Mouse (Mus musculus) adipocyte (in vitro differentiated cells): ENCODE results near the gene Lat2.

ENCODE experiments used
- DNase-seq: peaks from one replicate; pipeline ENCODE4 v3.0.0-alpha.2; 2016; ENCODE audit warnings: low spot score

Gene Lat2

DNA sequence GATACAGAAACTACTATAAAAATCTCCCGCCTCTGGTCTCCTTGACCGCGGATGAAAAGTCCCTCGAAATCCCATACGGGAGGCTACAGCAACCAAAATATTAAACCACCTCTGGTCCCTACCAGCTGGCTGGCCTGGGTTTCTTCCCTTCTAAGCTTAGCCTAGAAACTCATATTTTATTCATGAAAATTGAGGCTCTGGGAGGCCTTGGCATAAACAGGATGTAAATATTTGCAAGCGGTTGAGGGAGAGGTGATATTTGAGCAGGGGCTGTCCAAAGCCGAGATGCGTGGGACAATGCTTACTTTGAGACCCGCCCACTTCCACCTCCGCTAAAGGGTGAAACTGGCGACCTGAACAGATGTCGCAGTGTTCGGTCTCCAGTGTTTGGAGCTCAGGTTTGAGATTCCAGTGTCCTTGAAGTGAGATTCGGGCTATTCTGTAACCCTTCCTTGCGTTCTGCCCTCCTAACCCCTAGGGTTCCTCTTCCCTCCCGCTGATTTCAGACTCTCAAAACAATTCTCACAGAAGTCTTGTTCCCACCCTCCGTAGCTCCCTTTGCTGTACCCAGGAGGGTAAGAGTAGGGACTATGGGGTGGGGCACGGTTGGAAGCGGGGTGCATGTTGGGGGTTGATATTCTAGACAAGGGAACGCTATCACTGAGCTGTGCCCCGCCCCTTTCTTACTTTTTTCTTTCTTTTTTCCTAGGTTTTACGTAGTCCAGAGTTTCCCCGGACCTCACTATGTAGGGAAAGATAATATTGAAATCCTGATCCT, 42.9 kb downstream of the Lat2 start:
- DNase-seq, result peak; percentile 35

DNA sequence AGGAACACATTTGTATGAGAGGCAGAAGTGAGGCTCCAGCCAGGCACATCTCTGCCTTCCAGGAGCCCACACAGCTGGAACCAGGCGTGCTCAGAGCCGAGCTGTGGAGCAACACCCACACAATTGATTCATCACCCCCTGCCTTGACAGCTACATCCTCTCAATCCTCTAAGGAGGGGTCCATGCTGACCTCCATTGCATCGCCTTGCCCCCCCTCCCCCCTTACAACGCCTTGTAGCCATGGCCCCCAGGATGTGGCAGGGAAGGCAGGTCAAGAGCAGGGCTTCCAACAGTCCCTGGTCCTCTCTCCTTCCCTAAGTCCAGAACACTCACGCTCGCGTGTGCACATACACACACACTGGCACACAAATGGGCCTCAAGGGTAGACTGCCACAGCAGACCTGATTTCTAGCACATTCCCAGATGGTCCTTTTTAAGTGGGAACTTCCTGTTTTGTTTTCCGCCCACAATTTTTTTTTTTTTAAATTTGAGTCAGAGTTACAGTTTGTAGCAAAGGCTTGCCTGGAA, 45.8 kb downstream of the Lat2 start:
- no peak for DNase-seq

DNA sequence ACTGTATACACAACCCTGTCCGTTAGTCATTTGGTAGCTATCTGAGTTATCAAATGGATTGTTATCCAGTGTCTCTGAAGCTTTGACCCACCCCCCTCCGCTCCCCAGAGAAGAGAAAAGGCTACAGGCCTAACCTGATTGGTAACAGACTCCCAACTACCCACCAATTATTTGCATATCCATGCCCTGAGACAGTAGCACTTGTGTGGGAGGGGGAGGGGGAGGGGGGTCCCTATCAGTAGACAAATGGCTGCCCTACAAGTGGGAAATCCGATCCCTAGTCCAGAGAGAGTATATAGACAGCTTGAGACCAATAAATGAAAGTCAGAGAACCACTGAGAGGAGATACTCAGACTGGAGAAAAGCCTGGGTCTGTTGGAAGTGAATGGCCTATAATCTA, 46.8 kb downstream of the Lat2 start:
- no peak for DNase-seq

GRCm38 (mm10) chr5:134567445-134567844, 47.4 kb downstream of the Lat2 start:
- DNase-seq, result no peak

DNA sequence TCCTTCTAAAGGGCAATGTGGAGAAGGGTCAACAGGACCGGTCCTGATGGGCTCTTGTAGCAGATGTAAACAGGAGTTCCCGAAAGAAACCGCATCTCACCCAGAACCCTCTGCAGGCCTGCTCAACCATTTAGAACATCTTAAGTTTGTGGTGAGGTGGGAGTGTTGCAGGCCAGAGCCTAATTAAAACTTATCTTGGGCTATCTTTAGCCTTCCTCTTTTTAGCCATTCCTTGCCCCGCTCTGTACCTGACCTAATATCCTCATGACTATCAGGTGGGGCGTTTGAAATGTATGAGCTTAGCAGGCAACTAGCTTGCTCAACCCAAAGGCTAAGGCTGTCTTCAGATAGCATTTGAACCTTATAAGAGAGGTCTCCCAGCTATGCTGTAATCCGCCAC, 49.1 kb downstream of the Lat2 start:
- no peak for DNase-seq

GRCm38 (mm10) chr5:134564272-134564671, 50.6 kb downstream of the Lat2 start:
- no peak for DNase-seq

- DNase-seq, result no peak
These were observed 54.2 kb downstream of the Lat2 start for GRCm38 (mm10) chr5:134560450-134561171.

- no peak for DNase-seq
These were observed 54.8 kb downstream of the Lat2 start, which contains the start of gene Syna for GRCm38 (mm10) chr5:134560071-134560449. Gene Syna, minus strand, starts transcription at chr5:134560171.

DNA sequence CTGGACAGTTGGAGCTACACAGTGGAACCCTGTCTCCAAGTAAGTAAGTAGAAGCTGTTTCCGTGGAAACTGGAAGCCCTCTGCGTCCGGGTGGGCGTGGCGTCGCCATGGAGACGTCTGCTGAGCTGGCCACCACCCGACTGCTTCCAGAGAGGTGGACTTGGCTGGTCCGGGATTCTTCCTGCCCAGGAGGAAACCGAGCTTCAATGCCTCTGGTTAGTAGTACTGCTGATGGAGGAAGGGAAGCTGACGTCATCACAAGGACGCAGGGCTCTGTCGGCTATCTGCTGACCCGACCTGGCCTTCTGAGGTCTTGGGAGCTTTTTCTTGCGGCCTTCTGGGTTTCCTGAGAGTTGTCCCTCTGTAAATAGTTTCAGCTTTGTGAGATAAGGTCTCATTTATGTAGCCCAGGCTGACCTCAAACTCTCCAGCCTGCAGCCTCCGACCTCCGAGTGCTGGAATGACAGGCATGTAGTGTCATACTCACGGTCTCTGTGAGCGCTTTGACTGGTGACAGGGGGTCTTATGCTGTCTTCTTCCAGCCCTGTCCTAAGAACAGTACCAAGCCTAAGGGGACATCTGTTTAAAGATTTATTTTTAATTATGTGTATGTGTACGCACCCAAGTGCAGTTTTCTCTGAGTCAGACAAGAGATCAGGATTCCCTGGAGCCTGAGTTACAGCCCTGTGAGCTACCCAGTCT, 59.2 kb downstream of the Lat2 start:
- DNase-seq, result no peak

- DNase-seq, result peak; percentile 47
These were observed 60.8 kb downstream of the Lat2 start for GRCm38 (mm10) chr5:134553951-134554546.

- peak; percentile 98 for DNase-seq
These were observed 62.5 kb downstream of the Lat2 start, which contains the start of gene Clip2 for GRCm38 (mm10) chr5:134552110-134552972. Gene Clip2, minus strand, starts transcription at chr5:134552434.

DNA sequence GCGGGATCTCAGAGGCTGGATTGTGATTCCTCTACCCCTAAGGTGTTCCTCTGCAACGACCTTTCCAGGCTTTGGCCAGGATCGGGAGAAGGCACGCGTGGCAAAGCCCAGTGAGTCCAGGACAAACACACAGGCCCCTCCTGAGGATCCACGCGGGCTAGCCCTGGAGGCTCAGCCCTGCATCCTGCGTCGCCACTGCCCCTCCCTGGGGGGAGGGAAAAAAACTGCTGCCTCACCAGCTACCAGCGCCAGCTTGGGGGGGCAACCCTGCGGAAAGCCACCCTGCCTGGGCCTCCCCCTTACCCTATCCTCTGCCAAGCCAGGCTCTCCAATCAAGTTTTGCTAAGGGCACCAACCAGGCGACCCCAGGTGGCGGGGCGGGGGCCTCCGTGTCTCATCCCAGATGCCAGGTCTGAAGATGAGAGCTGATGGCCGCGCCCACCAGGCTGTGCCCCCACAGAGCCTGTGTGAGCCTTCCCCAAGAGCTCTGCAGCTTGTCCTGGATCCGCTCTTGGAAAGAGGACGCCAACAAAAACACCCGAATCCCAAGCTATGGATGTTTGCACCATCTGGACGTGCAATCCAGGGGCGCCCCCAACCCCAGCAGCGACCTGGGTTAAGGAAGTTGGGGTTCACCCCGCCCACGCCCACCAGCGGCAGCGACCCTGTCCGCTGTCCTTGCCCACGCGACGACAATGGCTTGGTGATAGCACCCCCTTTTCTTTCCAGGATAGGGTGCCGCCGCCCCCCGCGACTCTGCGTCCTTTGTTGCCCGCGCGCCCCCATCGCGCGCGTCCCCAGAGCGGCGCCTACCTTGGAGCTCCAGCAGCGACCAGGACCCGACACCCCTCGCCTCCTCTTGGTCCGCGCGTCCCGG, 63.4 kb downstream of the Lat2 start:
- peak; percentile 50 for DNase-seq

DNA sequence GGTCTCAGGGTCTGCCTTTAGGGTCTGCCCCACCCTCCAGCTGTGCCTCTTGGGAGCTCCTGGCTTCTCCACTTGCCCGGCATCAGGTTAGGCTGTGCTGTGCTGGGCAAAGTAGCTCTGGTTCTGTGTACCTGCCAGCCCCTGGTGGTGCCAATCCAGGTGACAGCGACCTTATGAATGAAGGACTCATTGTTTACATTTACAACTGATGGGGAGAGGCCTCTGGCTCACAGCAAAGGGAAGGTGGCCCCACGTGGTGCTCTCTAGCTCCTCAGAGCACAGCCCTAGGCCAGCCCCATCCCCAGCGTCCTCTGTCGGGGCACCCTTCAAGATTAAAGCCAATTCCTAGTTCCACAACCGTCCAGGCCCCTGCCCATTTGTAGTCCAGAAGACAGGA, 64.0 kb downstream of the Lat2 start:
- DNase-seq, result no peak
